Mouse (Mus musculus): ENCODE measurements around the gene A930004D18Rik.

A930004D18Rik gene

DNA sequence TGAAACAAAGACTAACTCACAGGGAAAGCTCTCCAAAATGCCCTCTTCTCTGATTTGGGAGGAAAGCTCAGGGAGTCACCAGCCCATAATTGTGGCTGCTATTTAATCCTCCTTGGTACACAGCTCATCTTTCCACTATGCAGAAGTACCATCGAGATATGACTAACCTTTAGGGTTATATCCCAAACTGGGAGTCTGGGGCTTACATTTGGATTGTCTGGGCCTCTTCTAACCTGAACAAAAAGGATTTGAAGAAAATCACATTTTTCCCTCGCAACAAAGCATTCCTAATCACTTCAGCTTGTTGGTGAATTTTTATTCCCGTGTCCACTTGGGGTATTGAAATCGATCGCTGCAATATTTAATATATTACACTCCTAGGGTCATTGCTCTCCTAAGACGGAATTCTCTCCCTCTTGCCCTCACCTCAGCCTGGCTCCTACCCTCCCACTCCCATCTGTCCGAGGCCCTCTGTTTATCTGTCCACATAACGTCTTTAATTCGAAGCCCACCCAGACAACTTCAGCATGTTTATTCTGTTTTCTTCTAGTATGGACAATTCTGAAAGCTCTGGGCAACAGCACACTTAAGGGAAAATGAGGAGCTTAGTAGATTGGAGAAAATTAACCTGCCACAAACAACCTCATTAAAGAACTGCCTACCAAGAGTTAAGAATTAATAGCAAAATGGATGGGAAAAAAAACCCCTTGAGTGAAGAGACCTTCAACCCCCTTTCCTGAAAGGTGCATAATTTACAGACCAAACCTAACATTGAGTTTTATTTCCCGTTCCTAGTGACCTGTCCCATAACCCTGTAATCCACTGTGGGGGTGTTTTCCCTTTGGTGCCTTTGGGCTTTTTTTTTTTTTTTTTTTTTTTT is 2.9 kb downstream of the A930004D18Rik start:
- no peak for DNase-seq

DNA sequence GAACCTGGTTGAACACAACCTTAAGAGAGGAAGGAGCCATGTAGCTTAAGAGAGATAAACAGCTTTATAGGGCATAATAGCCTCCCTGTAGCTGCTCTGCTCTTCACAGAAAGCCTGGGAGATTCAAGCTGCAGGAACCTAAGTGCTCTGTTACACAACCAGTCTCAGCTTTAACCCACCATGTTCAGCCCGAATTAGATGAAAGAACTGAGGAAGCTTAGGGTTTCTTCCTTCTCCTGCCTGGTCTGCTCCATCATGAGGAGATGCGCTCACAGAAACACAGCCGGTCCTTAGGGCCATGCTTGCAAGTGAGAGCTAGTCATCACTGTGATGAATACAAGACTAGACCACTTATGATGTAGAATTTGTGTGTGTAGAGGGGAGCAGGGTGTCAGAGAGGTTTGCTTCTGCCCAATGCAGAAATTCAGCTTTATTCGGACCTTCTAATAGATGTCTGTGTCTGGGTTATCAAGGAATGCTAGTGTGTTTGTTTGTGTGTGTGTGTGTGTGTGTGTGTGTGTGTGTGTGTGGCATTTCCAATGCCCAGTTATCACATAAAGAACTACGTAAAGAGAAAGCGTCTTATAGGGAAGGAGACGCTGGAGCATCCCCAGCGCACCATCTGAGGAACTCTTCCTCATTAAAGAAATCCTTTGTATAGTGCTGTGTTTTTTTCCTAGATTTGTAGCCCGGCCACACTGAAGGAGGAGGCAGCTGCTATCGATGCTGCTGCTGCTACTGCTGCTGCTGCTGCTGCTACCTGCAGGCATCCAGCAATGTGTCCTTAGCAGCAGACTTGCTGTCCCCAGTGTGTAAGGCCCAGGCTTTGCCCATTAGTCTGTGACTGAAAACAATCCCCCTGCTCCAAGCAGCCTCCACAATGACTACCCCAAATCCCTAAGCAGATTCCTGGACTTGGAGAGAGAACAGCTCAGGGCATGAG is 4.1 kb downstream of the A930004D18Rik start:
- DNase-seq = no peak

DNA sequence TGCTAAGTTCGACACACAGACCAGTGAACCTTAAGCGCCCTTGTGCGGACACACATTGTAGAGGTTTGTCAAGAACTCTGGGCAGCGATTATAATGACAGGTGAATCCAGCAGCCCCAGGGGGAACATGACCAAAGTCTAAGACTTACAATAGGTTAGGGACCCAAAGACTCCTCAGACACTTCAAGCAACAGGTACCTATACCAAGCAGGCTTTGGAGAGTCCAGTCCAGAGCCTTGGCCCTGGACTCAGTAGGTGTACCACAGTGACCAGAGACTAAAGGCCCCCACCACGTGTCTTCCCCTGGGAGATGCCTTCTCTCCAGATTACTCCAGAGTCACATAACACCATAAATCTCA is 5.0 kb downstream of the A930004D18Rik start:
- no peak for DNase-seq

DNA sequence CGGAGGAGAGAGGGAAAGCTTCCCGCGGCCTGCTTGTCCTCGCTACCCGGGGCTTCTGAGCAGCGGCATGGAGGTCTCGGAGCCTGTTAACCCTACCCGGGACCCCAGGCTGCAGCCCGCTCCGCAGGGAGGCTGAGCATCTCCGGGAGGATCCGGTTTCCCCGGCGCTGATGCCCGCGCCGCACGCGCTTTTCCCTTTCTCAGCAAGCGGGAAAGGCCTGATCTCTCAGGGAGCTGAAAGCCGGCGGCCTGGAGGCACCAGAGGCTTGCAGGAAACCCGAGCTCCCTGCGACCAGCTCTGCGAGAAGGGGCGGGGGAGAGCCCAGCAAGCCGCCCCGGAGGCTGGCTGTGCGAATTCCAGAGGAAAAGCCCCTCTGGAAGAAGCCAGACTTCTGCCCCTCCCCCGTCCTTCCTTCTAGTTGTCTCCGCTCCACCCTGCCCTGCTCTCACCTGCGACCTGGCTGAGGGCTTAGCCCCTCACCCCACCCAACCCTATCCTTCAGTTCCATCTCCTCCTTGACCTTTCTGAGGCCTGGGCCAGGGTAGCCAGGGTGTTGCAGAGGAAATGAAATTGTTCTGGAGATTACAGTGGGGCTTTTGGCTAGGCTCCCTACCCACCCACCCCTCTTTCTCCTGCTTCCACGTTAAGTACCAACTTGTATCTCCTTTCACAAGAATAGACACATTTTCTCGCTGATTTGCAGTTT is 5.6 kb downstream of the A930004D18Rik start:
- no peak for DNase-seq

DNA sequence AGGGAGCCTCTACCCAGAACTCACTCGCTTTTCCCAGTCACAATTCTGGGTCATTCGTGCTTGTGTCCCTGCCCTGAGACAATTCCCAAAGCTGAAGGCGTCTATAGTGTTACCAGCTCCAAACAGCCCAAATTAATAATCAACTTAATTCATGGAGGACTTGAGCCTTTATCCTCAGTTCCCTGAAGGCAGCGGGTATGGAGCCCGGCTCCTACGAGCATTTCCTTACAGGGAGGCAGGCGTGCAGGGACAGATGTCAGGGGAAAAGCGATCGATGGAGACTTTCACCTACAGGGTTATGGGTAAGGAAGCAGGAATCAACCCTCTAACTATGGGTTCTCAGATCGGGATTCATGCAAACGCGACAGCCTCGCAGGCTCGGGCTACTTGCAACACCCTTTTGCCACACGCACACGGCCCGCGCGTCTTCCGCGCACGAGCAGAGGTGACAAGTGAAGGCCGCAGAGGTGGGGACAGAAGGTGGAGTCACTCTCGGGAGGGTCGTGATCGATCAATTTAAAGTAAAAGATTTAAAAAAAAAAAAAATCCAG is 6.2 kb downstream of the A930004D18Rik start:
- DNase-seq = no peak

DNA sequence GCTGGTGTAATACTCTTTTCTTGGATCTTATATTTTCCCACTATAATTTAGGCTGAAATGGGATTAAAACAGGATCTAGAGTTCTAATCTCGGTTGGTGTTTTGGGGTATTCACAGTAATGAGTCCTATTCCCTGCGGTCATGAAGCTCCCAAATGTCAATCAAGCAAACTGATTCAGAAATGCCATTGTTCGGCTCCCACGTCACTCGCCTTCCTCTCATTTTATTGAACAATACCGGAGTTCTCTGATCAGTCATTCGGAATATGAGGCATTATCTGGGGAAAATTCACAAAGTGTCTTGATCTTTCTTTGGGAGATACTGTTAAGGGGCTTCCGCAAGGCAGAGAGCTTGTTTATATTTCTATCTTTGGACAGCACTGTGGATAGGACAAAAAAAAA is 7.0 kb downstream of the A930004D18Rik start:
- DNase-seq = no peak

DNA sequence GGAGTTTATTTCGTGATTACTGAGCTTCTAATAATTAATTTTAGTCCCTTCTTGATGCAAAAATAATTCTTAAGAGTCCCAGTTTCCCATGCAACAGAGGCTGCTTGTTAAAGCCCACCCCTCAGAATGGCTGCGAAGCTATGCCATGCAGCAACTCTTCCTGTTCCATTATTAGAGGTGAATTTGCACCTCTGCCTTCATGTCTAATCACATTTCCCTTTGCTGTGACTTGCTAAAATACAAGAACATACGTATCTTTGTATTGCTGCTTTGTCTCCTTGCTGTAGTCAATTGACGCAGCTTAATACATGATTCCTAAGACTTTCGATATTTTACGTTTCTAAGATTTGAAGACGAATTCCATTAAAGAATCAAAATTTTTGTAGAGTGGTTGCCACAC is 7.9 kb downstream of the A930004D18Rik start:
- no peak for DNase-seq

DNA sequence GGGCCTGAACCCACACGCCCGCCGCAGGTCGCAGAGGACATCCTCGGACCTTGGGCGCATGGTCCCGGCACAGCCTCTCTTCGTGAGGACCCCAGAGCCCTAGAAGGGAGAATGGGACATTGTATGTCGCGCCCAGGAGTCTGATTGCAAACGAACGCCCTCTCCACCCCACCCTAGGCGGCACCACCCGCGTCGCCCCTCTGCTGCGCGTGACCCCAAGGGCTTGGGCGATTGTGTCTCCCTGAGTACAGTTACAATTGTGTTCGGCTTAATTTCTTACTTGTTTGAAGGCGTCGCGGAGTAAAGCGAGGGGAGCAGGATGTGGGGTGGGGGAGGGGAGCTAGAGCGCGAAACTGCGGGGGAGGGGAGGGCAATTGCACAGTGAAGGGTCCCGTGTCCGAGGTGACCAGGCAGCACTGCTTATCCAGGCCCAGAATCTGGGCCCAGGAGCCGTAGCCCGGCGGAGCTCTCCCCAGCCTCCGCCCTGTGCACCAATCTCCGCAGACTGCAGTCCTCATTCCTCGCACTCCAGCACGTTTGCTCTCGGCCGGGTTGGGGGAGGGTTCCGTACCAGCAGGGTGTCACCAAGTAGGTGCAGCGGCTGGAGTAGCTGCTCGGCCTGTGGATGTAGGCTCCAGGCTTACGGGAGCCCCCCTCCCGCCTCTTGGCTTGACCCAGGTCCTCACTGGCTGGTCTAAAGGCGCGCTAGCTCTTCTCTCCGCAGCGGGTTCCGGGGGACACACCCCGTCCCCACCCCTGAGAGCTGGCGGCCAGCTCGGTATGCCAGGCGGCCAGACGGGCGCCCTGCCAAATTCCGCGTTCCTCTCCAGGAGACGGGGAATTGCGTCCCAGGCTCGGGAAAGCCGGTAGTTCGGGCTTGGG is 9.2 kb downstream of the A930004D18Rik start:
- peak; percentile 90 for DNase-seq

DNA sequence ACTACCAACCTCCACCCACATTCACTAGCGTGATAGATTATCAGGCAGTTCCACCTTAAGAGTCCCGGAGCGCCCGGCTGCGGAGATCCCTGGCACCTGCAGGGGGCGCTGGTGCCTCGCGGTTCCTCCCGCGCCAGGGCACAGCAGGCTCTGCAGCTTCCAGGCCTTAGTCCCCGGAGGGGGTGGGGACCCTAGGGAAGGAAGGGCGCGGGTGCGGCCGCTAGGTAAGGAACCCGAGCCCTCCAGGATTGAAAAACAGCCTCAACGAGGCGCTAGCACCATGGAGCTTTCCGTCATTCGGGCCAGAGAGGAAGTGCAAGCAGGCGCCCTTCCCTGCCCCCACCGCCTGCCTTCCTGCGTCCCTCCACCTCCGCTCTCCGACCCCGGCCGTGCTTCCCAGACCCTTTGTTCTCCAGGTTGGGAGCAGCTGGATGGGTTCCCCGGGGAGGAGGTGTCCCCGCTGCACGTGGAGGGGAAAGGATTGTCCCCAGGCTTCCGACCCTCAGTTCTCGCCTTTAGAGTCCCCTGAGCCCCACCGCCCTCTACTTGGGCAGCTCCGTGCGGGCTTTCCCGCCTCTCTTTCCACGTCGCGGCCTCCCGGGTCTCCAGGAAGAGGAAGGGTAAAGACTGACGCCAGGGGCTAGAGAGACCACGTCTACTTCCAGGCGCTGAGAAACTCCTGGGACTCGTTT is 9.9 kb downstream of the A930004D18Rik start:
- peak; percentile 92 for DNase-seq

DNA sequence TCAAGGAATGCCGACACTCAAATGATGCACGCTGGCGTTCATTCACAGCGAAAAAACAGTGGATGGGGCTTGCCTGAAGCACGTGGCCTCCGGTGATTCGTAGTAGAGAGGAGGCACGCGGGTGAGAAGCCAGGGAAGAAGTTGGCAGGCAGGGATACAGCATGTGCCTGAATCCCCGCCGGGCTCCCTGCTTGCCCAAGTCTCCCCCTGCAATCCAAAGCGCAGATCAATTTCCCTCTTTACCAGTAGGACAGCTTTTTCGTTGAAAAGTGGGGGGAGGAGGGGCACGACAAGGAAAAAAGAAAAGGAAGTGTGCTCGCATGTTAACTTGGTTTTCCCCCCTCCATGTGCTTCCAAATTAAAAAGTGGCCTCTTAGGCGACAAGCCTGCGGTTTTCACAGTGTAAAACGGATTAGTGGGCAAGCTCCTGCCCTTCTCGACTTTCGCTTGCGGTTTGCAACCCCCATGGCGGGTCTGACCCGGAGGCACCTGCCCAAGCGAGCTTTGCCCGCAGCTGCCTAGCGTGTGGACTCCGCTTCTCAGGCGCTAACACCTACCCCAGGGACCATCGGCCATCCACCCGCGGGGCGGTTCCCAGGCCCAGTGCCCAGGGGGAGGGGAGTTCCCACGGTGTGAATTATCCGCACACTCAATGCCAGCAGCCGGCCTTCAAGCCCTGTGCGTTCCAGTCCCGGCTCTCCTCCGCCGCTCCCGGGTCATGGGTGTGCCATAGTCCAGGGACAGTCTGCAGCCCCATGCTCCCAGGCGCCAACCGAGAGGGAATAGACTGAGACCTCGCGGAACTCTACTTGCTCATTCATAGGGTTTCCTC is 11.2 kb downstream of the A930004D18Rik start:
- peak; percentile 53 for DNase-seq

DNA sequence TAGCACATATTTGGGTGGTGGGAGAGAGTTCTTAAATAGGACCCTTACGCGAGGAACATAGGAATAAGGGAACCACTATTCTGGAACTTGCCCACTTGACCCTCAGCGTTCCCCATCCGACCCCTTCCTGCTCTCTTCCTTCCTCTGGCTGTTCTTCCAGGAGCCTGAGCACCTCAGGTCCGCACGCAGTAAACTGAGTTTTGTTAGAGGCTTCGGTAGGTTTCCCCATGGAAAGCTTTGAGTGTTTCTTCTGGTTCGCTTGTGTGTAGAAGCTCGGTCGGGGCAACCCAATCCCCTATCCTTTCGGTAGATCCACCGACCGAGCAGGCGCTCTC is 11.8 kb downstream of the A930004D18Rik start:
- no peak for DNase-seq

DNA sequence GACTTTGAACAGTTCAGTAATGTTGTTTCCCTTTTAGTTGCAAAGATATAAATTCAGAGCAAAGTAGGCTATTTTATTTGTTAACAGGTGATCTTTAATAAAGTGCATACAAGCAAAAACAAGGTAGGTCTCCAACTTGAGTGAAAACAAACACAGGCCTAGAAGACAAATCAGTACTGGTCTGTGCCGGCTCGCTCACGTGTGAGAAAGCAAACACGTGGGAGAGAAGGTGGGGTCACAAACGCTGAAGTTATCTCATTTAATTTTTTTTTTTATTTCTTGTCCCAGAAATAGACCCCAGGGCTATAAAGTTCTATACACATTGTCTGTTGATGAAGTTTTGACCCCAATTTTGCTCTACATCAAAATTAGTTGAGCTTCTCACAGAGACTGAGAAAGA is 12.4 kb downstream of the A930004D18Rik start:
- DNase-seq = no peak

DNA sequence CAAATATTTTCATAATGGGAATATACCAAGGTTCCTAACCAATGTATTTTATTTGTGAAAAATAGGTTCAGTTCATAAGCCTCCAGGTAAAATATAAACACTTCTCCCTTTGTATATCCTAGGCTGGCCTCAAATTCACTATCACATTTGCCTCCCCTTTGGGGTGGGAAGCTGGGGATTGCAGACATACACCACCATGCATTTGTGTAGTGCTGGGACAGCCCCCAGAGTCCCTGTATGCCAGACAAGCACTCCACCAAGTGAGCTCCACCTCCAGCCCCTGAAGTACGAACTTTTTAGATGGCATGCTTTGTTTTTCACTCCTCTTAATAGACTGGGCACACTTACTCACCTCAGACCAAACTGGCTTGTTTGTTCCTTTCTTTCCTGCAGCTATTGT is 14.7 kb downstream of the A930004D18Rik start:
- no peak for DNase-seq

DNA sequence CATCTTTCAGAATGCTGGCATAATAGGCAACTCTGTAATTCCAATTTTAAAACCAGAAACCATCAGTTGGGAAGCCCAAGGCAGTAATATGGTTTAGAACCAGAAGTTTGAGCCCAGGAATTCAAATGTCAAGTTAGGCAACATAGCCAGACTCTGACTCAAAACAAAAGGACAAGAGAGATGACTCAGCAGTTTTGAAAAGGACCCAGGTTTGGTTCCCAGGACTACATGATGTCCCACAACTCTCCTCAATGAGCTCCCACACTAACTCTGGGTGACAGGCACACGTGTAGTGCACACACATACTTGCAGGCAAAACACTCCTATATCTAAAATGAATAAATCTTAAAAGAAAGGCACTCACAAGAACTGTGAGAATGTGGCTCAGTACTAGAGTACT is 18.4 kb downstream of the A930004D18Rik start:
- DNase-seq = no peak

DNA sequence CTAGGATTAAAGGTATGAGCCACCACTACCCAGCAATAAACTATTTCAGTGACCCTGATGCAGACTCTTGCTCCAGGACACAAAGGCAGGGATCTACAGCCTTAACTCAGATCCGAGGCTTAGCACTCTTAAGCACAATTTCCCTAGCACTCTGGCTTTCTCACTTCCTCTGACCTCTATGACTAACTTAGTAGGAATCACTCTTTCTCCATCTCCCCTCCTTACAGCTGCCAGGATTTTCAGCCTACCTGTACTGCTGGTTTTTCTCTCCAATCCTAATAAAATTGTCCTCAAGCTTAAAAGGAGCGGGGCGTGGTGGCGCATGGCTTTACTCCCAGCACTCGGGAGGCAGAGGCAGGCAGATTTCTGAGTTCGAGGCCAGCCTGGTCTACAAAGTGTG is 20.2 kb downstream of the A930004D18Rik start:
- no peak for DNase-seq

DNA sequence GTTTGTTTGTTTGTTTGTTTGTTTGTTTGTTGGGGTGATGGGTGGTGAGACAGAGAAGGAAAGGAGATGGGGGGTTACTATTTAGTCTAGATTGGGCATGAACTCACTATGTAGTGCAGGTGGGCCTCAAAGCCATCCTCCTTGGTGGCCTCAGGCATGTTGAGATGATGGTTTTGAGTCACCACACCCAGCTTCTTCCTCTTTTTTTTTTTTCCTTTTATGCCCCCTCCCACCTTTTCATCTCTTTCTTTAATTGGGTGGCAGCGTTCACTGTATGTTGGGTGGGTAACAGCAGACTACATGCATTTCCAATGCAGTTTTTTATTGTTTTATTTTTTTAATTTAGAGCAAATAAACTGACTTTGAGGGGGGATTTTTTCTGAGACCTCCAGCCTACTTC is 20.9 kb downstream of the A930004D18Rik start:
- no peak for DNase-seq

DNA sequence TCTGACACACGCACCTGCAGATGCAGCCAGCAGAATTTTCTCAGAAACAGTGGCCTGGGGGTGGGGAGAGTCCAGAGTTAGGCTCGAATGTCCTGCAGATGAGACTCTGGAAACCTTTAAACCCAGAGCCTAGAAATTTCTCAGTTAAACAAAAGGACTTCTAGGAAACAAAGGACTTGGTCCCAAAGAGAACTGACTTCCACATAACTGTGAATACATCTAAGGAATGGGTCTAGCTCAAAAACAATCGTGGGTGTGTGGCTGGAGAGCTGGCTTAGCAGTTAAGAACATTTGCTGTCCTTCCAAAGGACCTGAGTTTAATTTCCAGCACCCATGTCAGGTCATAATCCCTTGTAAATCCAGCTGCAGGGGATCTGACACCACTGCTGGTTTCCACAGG is 22.0 kb downstream of the A930004D18Rik start:
- DNase-seq = no peak

DNA sequence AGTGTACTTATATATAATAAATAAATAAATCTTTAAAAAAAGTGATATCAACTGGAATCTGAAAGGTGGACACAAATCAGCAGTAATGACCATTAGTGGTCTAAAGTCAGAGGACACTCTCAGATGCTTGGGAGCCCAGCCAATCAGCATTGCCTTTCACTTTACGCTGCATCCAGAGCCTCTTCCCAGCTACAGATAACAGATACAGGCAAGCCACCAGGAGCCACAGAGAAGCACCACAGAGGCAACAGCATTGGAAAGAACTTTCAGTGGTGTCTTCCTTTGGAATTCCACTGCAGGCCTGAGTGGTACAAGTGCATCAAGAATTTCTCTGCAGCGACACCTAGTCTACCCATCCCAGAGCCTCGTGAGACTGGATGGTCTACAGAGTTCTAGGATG is 24.7 kb downstream of the A930004D18Rik start:
- no peak for DNase-seq

DNA sequence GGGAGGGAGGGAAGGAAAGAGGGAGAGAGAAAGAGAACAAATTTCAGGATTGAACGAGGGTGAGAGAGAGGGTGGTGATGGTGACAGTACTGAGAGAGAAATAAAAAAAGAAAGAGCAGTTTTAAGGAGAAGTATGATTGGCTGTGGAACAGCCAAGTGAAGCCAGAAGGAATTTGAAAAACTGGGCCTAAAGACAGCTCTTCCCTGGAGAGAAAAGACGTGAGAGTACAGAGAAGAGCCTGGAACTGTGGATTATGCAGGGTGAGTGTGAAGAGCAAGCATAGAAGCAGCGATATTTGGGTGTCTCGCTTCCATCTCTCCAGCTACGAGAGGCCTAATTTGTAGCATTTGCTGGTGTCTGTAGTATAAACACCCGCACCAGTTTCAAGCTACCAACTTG is 26.3 kb downstream of the A930004D18Rik start:
- no peak for DNase-seq

DNA sequence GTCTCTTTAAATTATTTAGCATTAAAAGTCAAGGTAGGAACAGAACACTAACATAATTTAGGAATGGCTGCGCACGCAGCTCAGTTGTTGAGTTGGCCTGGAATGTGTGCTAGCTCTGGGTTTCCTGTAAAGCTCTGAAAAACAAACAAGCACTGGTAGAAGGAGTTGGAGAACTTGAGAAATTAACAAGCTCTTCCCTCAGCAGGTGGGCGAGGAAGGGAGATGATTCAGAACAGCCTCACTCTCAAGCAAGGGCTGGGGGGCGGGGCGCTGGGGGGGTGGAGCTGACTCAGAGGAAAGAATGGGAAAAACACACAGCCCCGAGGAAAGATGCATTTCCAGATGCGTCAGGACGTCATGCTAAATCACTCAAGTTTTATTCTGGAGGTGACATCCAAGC is 32.4 kb downstream of the A930004D18Rik start:
- DNase-seq = no peak

DNA sequence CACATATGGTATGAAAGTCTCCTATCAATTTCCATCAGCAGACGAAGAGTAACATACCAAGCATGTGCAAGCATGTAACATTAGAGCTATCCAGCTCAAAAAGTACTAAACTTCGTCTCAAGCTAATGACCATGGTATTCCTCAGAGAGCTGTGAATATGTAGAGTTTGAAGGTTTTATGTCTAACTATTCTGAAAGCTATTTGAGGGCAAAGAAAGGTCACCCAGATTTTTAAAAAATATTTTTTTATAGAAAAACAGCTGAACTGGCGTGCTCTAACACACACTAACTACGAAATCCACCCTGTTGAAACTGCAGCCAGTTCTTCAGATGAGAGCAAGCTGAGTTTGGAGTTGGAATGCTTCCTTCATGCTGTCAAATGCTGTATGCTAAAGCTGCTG is 33.3 kb downstream of the A930004D18Rik start:
- DNase-seq = no peak

Data from cerebellum, adult 11-12 months (tissue).